Mouse (Mus musculus): ENCODE data around the gene Lin52.

Gene Lin52

DNA sequence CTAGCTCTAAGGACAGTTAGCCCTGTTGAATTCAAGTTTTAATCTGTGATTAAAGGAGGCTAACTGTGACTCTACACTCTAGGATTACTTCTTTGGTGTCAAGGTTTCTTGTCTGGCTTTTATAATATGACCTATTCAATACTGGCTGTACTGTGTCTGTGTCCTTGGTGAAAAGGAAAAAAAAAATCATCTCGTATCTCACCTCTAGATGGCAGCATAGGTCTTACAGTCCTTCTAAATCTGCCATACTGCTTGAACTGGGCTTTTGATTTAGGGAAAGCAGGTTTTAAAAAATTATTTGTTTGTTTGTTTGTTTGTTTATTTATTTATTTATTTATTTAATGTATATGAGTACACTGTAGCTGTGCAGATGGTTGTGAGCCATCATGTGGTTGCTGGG, 17.5 kb downstream of the Lin52 start:
- DNase-seq (ENCODE audit: low read depth) = peak; percentile 41

DNA sequence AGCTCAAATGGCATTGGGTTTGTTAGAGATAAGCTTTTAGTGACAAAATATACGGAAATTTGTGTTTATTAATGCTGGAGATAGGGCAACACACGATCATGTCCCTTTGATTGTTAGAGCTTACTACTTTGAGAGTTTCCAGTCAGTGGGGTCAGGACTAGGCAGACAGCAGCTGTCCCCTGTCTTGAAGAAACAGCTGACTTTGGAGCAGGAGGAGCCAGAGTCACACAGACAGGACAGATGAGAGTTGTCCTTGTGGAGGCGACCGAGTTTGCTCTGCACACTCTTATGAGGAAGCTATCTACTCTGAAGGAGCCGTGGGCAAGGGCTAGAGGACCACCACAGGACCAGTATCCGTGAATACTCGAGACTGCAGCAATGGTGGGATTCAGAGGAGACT, 27.7 kb downstream of the Lin52 start:
- no peak for DNase-seq (ENCODE audit: low read depth)

- DNase-seq (ENCODE audit: low read depth) = no peak
Measured at GRCm38 (mm10) chr12:84481251-84481650, 30.0 kb downstream of the Lin52 start.

- no peak for DNase-seq (ENCODE audit: low read depth)
Measured at GRCm38 (mm10) chr12:84482778-84483585, 31.8 kb downstream of the Lin52 start.

- no peak for DNase-seq (ENCODE audit: low read depth)
Measured at GRCm38 (mm10) chr12:84487324-84488056, 36.3 kb downstream of the Lin52 start.

GRCm38 (mm10) chr12:84496795-84497194, 45.6 kb downstream of the Lin52 start:
- peak; percentile 22 for DNase-seq (ENCODE audit: low read depth)

GRCm38 (mm10) chr12:84500528-84501263, 49.5 kb downstream of the Lin52 start:
- DNase-seq (ENCODE audit: low read depth) = no peak

GRCm38 (mm10) chr12:84501278-84501677, 50.1 kb downstream of the Lin52 start:
- DNase-seq (ENCODE audit: low read depth) = no peak

DNA sequence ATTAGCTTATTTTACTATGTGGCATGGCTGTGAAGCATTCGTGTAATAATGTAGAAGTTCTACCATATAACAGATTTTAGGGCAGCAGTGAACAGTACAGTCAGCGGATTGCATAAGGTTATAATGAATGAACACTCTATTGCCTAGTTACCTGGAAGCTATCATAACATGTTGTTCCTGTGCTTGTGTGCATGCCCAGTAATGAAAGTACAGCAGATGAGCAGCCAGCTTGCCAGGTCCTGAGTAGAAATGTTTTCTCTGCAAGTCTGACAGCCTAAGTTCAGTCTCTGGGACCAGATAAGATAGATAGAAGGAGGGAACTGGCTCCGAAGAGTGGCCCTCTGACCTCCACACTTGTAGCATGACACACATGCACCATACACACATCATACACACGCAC, 55.6 kb downstream of the Lin52 start:
- DNase-seq (ENCODE audit: low read depth) = no peak

DNA sequence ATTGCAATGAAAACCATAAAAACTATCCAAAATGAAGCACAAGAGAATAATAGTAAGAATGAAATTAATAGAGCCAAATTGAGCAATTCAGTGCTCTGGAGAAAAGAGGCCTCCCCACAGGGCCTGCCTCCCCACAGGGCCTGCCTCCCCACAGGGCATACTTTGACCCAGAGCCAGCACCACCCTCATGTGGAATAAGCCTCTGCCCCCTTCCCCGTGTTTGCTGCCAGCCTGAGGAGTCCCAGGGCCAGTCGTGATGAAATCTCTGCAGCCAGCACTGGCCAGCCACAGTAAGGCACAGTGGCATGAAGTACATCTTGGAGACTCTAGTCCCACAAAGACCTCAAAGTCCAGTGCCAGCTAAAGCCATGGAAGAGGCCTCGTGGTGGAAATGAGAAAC, 60.8 kb downstream of the Lin52 start:
- DNase-seq (ENCODE audit: low read depth) = no peak

GRCm38 (mm10) chr12:84515486-84515885, 64.3 kb downstream of the Lin52 start:
- DNase-seq (ENCODE audit: low read depth) = no peak

- DNase-seq (ENCODE audit: low read depth) = no peak
Measured at GRCm38 (mm10) chr12:84516642-84517041, 65.4 kb downstream of the Lin52 start.

- peak; percentile 54 for DNase-seq (ENCODE audit: low read depth)
Measured at GRCm38 (mm10) chr12:84518018-84518417, 66.8 kb downstream of the Lin52 start.

GRCm38 (mm10) chr12:84523728-84524127, 72.5 kb downstream of the Lin52 start:
- no peak for DNase-seq (ENCODE audit: low read depth)

DNA sequence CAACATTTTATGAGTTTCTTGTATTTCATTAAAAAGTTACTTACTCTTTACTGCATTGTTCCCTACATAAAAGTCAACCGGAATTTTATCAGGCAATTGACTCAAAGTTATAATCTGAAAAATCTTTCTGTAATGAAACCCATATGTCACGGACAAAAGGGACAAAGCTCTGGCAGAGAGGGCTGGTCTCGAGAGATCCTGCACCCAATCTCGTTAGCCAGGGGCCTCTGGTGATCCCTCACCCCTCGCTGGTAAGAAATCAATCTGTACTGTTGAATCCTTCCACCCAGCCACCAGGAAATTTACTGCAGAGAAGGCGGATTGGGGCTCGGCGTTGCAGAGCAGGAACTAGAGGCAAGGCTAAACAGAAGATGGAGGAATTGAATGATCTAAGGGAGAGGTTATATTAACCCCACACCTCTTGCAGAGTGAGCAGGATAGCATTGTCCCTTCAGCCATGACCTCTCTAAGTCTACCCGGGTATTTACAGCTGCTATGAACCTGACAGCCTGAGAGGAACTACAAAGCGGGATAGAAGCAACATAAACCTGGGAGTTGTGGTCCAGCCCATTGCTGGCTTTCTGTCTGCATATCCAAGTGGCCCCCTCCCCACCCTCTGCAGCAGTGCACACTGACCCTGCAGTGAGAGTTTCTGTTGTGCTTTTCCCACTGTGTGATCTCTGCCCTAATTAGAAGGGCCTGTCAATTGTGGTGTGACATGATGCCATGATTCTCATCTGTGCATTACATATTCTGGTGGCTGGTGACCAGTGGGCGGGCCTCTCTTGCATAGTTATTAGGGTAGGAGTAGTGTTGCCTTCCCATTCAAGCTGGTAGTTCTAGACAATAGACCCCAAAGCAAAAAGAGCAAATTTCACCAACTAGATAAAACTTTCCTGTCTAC, 73.2 kb downstream of the Lin52 start:
- no peak for DNase-seq (ENCODE audit: low read depth)

DNA sequence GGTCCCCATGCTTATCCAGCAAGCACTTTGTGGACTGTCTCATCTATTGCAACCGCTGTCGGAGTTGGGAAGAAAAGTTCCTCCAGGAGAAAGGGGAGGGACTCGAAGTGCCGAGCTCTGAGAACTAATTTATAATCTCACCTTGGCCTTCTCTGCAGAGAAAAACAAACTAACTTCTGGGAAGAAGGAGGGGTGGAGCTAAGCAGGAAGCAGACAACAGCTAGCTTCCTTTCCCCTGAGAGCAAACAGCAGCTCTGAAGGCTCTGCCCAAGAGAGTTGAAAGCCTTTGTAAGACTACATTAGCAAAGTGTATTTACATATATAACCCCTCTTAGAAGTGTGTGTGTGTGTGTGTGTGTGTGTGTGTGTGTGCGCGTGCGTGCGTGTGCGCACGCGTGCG, 74.2 kb downstream of the Lin52 start:
- no peak for DNase-seq (ENCODE audit: low read depth)

DNA sequence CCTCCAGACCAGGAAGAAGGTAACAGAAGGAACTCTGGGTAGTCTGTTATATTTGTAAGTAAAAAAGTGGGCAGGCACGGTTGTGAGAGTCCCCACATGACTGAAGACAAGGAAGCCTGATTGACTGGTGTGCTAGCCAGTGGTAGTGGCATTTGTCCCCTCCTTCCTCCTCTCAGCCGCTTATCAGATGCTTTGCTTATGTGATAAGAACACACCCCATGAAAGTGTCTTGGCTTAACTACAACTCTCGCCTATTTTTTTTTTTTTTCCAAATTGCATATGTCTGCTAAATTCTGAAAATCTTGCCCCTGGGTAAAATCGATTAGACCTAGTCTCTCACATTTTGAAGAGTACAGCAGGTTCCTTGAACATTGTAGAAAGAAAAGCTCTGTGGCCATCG, 79.2 kb downstream of the Lin52 start:
- no peak for DNase-seq (ENCODE audit: low read depth)

- no peak for DNase-seq (ENCODE audit: low read depth)
Measured at GRCm38 (mm10) chr12:84531906-84532829, 80.9 kb downstream of the Lin52 start.

GRCm38 (mm10) chr12:84532830-84533199, 81.6 kb downstream of the Lin52 start:
- DNase-seq (ENCODE audit: low read depth) = no peak

GRCm38 (mm10) chr12:84533706-84534486, 82.7 kb downstream of the Lin52 start:
- no peak for DNase-seq (ENCODE audit: low read depth)
